Mouse (Mus musculus) liver, embryonic 12.5 days (tissue): ENCODE measurements around the gene Vsig2. TPM values are rescaled to one million over a fixed set of nuclear protein-coding genes. Genes with fewer than 3 reads are reported as not detected.

Source experiments
- ATAC-seq: fragments of 200-750 bp; cut with Nextera tagmentation; 2 replicates; pipeline ENCODE4 v1.8.0; 2017; ENCODE audit warnings: moderate number of reproducible peaks, mild to moderate bottlenecking, moderate library complexity
- H3K27ac ChIP-seq: fragments of 300-500 bp; sonication (generic); 2 replicates; pipeline ENCODE4 v1.5.1; 2016; ENCODE audit warnings: mild to moderate bottlenecking
- H3K27me3 ChIP-seq: fragments of 300-500 bp; sonication (generic); replicated peaks from 2 replicates; pipeline ENCODE4 v1.6.1; 2016; ENCODE audit warnings: mild to moderate bottlenecking, moderate library complexity
- H3K36me3 ChIP-seq: fragments of 300-500 bp; sonication (generic); 2 replicates; pipeline ENCODE4 v1.6.1; 2016; ENCODE audit warnings: mild to moderate bottlenecking, moderate library complexity
- H3K4me1 ChIP-seq: fragments of 300-500 bp; sonication (generic); 2 replicates; pipeline ENCODE4 v1.6.1; 2016
- H3K4me2 ChIP-seq: fragments of 300-500 bp; sonication (generic); 2 replicates; pipeline ENCODE4 v1.6.1; 2016; ENCODE audit warnings: mild to moderate bottlenecking, moderate library complexity
- H3K4me3 ChIP-seq: fragments of 300-500 bp; sonication (generic); 2 replicates; pipeline ENCODE4 v1.5.1; 2016; ENCODE audit warnings: mild to moderate bottlenecking, moderate library complexity
- H3K9ac ChIP-seq: fragments of 300-500 bp; sonication (generic); 2 replicates; pipeline ENCODE4 v1.6.1; 2016; ENCODE audit warnings: mild to moderate bottlenecking, moderate library complexity
- H3K9me3 ChIP-seq: fragments of 300-500 bp; sonication (generic); replicated peaks from 2 replicates; pipeline ENCODE4 v1.6.1; 2016; ENCODE audit warnings: mild to moderate bottlenecking, moderate library complexity
- WGBS: fragments of 180-500 bp; shearing (Covaris S2); methylation state at CpG from one replicate; pipeline ENCODE4 v1.1.7; 2016; ENCODE audit not compliant: insufficient replicate concordance; 5-methylcytosine and 5-hydroxymethylcytosine counted together
- polyA plus RNA-seq: library from polyadenylated mRNA; unstranded; fragments of >200 nt; fragmentation: Nextera tagmentation; extraction: Ambion mirVana; gene quantifications from 2 replicates; pipeline ENCODE4 v1.2.1, GENCODE M21; 2016

The Vsig2 gene
- 0.29 and 0.76 TPM in 2 replicates for polyA plus RNA-seq

DNA sequence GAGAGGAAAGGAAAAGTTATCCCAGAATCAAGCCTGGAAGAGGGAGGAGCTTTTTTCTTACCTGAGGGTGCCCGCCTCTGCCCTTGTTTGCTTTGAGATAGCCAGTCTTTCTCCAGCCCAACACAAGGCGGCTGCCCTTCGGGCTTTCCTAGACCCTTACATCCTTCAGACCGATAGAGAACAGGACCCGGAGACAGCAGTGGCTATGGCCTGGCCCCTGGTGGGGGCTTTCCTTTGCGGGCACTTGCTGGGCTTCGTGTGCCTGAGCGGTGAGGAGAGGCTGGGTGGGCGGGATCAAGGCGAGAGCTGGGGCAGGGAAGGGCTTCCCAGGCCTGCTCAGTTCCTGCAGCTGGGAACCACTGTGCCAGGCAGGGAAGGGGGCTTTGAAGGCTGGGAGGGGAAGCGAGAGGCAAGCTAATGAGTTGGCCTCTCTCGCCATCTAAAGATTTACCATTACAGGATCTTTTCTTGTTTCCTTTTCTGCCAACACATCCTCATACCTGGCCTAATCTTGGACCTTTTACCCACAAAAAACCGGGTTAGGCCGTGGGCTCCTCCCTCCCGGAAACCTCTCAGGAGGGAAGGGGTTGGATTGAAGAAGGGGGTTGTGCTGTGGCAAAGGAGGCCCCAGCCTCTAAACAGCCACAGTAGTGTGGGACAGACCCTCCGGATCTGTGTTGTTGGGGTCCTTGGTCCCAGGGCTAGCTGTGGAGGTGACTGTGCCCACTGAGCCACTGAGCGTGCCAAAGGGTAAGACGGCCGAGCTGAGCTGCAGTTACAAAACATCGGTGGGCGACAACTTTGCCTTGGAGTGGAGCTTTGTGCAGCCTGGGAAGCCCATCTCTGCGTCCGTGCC lies at the start of gene Vsig2:
Vsig2 (plus strand) TSS at position 86 of the 856 bp plus-strand sequence.
- H3K4me2 ChIP-seq: no peak within 1 kb of the TSS
- H3K27ac ChIP-seq: no peak within 1 kb of the TSS
- no peaks in the 10 kb centered on the region for H3K36me3 ChIP-seq
- H3K9ac ChIP-seq: no peak within 1 kb of the TSS
- peaks cover 5% of the 10 kb centered on the region for H3K4me1 ChIP-seq
- no peaks in the 10 kb centered on the region for H3K9me3 ChIP-seq
- no peak for ATAC-seq
- H3K27me3 ChIP-seq: peaks cover 42% of the 10 kb centered on the region; the same call in 1 of the 2 replicates
- no peak within 1 kb of the TSS for H3K4me3 ChIP-seq
- 61% methylated on average over 23 of the region's 23 CpGs for WGBS

DNA sequence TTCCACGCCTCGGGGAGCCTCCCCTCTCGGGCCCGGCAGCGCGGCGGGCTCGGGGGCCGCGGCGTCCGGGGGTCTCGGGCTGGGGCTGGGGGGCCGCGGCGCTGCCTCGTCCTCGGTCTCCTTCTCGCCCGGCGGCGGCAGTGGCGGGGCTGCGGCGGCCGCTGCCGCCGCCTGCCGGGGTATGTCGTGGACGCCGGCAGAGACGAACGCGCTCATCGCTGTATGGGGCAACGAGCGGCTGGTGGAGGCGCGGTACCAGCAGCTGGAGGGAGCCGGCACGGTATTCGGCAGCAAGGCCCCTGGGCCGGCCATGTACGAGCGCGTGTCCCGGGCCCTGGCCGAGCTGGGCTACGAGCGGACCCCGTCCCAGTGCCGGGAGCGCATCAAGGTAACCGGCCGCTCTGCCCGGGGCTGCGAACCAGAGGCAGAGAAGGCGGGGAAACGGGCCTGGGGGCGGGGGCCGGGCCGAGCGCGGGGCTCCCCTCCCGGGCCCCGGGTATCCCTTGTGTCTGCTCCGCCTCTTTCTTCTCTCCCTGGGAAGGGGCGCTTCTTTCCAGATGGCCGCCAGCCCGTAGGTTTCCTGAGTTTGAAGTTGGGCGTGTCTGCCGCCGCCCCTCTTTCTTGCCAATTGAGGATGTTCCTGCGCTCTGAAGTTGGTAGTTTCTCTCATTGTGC lies 49.5 kb upstream of the Vsig2 start:
- under 1% methylated on average over 71 of the region's 75 CpGs for WGBS

DNA sequence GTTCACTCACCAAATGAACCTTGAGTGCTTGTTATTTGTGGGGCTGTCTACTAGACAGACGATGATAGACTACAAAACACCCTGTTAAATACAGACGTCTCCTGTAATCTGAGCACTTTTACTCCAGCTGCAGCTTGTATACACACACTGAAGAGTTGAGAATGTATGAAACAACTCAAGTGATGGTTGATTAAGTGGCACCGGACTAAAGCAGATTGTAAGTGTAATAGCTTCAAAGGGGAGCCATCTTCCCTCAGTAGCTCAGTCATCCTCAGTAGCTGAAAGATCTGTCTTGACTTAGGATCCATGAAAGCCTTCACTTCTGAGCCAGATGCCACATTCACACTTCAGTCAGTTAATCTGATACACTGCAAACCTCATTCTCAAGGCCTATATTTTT lies 43.3 kb upstream of the Vsig2 start:
- 75% methylated on average over 3 of the region's 3 CpGs for WGBS
- ATAC-seq: no peak
- no peak overlapping the region for H3K27ac ChIP-seq

More for the DNA sequence above, 49.5 kb upstream of the Vsig2 start:
- H3K27me3 ChIP-seq: no peaks in the 10 kb centered on the region
- peak; percentile 65 for ATAC-seq
- peaks cover 24% of the 10 kb centered on the region for H3K4me1 ChIP-seq
- peak overlapping the region; percentile 98 for H3K4me2 ChIP-seq
- no peaks in the 10 kb centered on the region for H3K9me3 ChIP-seq
- H3K27ac ChIP-seq: peak overlapping the region; percentile 91
- peaks cover 2% of the 10 kb centered on the region; the same call in 1 of the 2 replicates for H3K36me3 ChIP-seq
- H3K4me3 ChIP-seq: peak overlapping the region; percentile 100
- peak overlapping the region; percentile 93 for H3K9ac ChIP-seq

DNA sequence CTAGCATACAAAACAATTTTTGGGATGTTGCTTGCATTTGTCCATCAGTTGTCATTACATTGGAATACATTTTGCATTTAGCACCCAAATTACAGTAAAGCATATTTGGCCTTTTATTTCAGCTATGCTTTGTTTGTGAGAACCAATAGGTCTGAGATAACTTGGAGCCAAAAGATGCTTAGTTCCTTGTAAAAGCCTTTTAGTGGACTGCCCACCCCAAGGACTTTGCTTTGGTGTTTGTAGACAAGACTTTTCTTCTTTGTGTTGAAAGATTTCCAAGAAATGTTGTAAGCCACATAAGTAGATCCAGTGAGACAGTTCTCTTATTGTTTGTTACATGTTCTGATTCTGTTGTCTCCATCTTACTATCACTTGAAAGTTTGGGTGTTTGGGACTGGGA lies 42.7 kb upstream of the Vsig2 start:
- Histone ChIP-seq H3K36me3 (peaks cover 6% of the 10 kb centered on the region; the same call in 1 of the 2 replicates), H3K4me2 (no peak overlapping the region), H3K9me3 (no peaks in the 10 kb centered on the region), H3K27me3 (no peaks in the 10 kb centered on the region), H3K4me3 (no peak overlapping the region), H3K9ac (no peak overlapping the region), H3K27ac (no peak overlapping the region), H3K4me1 (no peaks in the 10 kb centered on the region)
- no peak for ATAC-seq

More for the DNA sequence above, 43.3 kb upstream of the Vsig2 start:
- H3K4me2 ChIP-seq: no peak overlapping the region
- H3K4me3 ChIP-seq: no peak overlapping the region
- no peaks in the 10 kb centered on the region for H3K9me3 ChIP-seq
- no peak overlapping the region for H3K9ac ChIP-seq
- peaks cover 6% of the 10 kb centered on the region; the same call in 1 of the 2 replicates for H3K36me3 ChIP-seq
- no peaks in the 10 kb centered on the region for H3K27me3 ChIP-seq
- H3K4me1 ChIP-seq: peaks cover 1% of the 10 kb centered on the region

DNA sequence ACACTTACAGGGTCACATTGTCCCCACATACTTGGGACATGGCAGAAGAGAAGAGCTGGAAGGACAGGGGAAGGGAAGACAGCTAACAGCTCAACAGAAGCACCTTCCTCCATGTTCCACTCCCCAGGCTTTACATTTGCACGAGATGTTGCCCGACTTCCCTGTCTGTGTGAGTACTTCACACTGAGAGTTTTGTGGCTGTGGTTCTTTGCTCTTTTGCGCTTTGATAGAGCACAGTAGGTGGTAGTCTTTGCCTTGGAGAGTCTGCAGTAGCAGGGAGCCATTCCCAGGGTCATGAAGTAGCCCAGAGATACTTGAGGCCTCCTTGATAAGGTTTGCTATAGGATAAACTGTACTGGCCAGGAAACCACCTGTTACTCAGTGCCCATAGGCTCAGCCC lies 38.9 kb upstream of the Vsig2 start:
- no peaks in the 10 kb centered on the region for H3K27me3 ChIP-seq
- H3K27ac ChIP-seq: no peak overlapping the region
- H3K4me2 ChIP-seq: no peak overlapping the region
- 55% methylated on average over 3 of the region's 3 CpGs for WGBS
- no peak overlapping the region for H3K9ac ChIP-seq
- no peaks in the 10 kb centered on the region for H3K9me3 ChIP-seq
- peaks cover 4% of the 10 kb centered on the region; the same call in 1 of the 2 replicates for H3K36me3 ChIP-seq
- no peaks in the 10 kb centered on the region for H3K4me1 ChIP-seq
- no peak for ATAC-seq
- H3K4me3 ChIP-seq: no peak overlapping the region

DNA sequence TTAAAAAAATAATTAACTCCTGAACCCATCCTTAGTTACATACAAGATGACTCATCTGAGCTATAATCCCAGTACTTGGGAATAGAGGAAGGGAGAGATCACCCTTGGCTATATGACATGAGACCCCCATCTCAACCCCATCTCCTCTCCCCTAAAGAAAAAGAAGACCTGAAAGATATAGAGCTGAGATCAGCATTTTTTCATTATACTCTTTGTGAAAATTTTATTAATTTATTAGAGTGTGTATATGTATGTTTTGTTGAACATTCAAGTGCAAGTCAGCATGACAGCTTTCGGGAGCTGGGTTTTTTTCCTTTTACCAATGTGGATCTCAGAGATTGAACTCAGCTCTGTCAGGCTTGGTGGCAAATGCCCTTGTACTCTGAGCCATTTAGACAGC lies 37.9 kb upstream of the Vsig2 start:
- no peaks in the 10 kb centered on the region for H3K27me3 ChIP-seq
- no peak overlapping the region for H3K4me2 ChIP-seq
- no peaks in the 10 kb centered on the region for H3K9me3 ChIP-seq
- no peak overlapping the region for H3K9ac ChIP-seq
- no peak for ATAC-seq
- no peaks in the 10 kb centered on the region for H3K4me1 ChIP-seq
- no peaks in the 10 kb centered on the region; the same call in 1 of the 2 replicates for H3K36me3 ChIP-seq
- H3K4me3 ChIP-seq: no peak overlapping the region
- H3K27ac ChIP-seq: no peak overlapping the region
- 85% methylated on average over 1 of the region's 1 CpGs for WGBS

DNA sequence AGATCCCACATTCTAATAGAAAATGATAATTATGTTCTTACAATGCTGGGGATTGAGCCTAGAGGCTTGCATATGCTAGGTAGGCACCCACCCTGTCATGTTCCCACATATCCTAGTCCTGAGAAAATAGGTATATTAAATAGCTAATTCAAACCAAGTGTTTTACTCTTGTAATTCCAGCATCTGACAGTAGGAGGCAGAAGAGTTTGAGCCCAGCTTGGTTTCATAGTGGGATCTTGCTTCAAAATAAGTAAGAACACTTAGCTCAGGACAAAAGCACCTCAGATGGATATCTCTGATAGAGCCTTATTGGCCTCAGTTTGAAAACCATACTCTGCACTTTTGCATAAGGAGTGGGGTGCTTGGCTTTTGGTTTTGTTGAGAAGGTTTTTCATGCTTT lies 34.7 kb upstream of the Vsig2 start:
- no peaks in the 10 kb centered on the region for H3K9me3 ChIP-seq
- H3K4me1 ChIP-seq: no peaks in the 10 kb centered on the region
- H3K9ac ChIP-seq: no peak overlapping the region
- no peak overlapping the region for H3K27ac ChIP-seq
- H3K4me3 ChIP-seq: no peak overlapping the region
- no peaks in the 10 kb centered on the region for H3K27me3 ChIP-seq
- H3K36me3 ChIP-seq: no peaks in the 10 kb centered on the region; the same call in 1 of the 2 replicates
- no peak for ATAC-seq
- H3K4me2 ChIP-seq: no peak overlapping the region

DNA sequence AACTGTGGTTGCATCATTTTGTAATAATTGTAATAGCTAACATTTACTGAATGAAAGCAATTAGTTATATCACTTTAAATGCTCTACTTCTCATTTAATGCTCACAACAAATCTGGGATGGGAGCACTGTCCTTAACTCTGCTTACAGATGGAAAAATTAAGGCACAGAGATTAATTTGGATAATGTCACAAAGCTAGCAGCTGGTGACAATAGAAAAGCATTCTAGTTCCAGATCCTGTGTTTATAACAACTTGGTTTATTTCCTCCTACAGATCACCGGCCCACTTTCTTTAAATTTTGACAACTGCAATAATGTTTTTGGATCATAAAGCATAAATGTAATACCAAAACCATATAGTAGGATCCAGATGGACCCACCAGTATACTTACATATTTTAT lies 33.0 kb upstream of the Vsig2 start:
- Histone ChIP-seq H3K27me3 (no peaks in the 10 kb centered on the region), H3K27ac (no peak overlapping the region), H3K9ac (no peak overlapping the region), H3K4me1 (no peaks in the 10 kb centered on the region), H3K4me3 (no peak overlapping the region), H3K4me2 (no peak overlapping the region), H3K9me3 (no peaks in the 10 kb centered on the region), H3K36me3 (no peaks in the 10 kb centered on the region)
- WGBS: 80% methylated on average over 1 of the region's 1 CpGs
- ATAC-seq: no peak

DNA sequence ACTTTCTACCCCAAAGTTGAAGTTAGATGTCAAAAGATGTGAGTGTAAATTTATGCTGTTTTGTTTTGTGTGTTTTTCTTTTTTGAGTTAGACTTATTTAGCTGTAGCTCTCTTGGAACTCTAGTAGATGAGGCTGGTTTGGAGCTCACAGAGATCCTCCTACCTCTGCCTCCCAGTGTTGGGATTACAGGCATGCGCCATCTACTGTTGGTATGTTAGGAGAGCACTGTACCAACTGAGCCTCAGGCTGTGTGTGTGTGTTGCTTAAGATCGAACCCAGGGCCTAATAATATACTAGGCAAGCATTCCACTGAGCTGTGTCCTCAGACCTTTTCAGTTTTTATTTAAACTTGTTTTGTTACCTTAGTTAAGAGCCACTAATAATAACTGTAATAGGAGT lies 27.0 kb upstream of the Vsig2 start:
- Histone ChIP-seq H3K27me3 (no peaks in the 10 kb centered on the region), H3K4me1 (peaks cover 14% of the 10 kb centered on the region), H3K4me2 (no peak overlapping the region), H3K4me3 (no peak overlapping the region), H3K27ac (no peak overlapping the region), H3K9me3 (no peaks in the 10 kb centered on the region), H3K9ac (no peak overlapping the region), H3K36me3 (no peaks in the 10 kb centered on the region)
- 61% methylated on average over 2 of the region's 2 CpGs for WGBS
- ATAC-seq: no peak

DNA sequence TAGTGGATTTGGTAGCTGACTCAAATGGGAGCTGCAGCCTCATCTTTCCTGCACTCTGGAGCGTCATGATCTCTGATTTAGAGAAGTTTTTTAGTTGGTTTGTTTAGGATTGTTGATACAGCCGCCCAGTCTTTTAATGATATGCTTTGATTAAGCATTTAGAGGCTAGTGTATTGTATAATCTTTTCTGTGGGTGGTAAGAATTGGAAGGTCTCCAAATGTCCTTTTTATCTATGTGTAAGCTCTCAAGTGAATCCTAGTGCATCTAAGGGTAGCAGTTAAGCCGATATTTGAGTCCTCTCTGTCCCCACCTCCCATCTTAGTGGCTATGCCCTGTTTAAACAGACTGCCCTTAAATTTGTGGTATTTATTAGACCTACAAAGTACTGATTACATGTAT lies 24.6 kb upstream of the Vsig2 start:
- H3K4me3 ChIP-seq: no peak overlapping the region
- H3K27ac ChIP-seq: no peak overlapping the region
- 77% methylated on average over 3 of the region's 3 CpGs for WGBS
- H3K36me3 ChIP-seq: peaks cover 7% of the 10 kb centered on the region
- H3K9ac ChIP-seq: no peak overlapping the region
- H3K4me1 ChIP-seq: peaks cover 22% of the 10 kb centered on the region
- ATAC-seq: no peak
- H3K27me3 ChIP-seq: no peaks in the 10 kb centered on the region
- H3K9me3 ChIP-seq: no peaks in the 10 kb centered on the region
- no peak overlapping the region for H3K4me2 ChIP-seq

DNA sequence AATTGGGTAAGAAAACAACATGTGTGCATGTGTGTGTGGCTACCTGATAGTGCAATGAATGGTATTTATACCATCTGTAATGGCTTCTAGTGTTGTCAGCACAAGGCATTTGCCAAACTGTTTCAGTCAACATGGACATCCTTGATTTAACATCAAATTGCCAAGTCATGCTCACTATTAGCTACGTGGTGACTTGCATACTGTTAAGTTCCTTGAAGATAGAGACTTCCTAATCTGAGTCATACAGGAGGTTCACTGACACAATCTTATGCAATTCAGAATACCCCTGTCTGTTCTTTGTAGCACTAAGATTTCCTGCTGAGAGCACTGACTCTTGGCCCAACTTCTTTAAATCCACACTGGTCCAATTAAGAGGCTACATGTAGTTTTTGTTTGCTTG lies 21.6 kb upstream of the Vsig2 start:
- no peaks in the 10 kb centered on the region for H3K27me3 ChIP-seq
- H3K27ac ChIP-seq: no peak overlapping the region
- peak; percentile 88 for ATAC-seq
- H3K36me3 ChIP-seq: peaks cover 22% of the 10 kb centered on the region
- H3K4me3 ChIP-seq: no peak overlapping the region
- 13% methylated on average over 1 of the region's 1 CpGs for WGBS
- no peak overlapping the region; the same call in 1 of the 2 replicates for H3K9ac ChIP-seq
- H3K4me1 ChIP-seq: peaks cover 22% of the 10 kb centered on the region
- H3K4me2 ChIP-seq: no peak overlapping the region
- no peaks in the 10 kb centered on the region for H3K9me3 ChIP-seq

DNA sequence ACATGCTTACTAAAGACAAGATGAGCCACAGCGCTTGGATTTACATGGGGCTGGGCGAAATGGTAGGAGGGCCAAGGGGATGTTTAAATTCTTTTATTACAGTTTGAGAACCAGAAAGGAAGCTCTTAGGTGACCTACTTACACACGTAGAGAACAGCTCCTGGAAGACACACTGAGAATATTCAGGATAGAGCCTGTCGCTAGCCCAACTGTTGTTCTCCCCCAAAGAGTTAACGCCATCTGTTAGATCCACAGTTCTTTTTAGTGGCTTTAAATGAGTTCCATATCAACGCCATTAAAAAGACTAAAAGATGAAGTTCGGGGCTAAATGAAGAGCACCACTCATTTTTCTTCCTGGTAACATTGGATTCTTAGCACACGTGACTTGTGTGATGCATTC lies 20.1 kb upstream of the Vsig2 start:
- peaks cover 22% of the 10 kb centered on the region for H3K4me1 ChIP-seq
- H3K9me3 ChIP-seq: no peaks in the 10 kb centered on the region
- H3K4me3 ChIP-seq: no peak overlapping the region
- 86% methylated on average over 8 of the region's 8 CpGs for WGBS
- H3K27ac ChIP-seq: no peak overlapping the region
- no peak overlapping the region for H3K4me2 ChIP-seq
- no peak for ATAC-seq
- no peak overlapping the region for H3K9ac ChIP-seq
- peaks cover 33% of the 10 kb centered on the region for H3K36me3 ChIP-seq
- H3K27me3 ChIP-seq: no peaks in the 10 kb centered on the region
